Mouse (Mus musculus): ENCODE results near the gene Vamp3.
"Not testable (repeated sequence)": the region's sequence is repeated elsewhere in the genome, so short reads cannot be mapped to it uniquely, and the experiment has no call there.

The Vamp3 gene

DNA sequence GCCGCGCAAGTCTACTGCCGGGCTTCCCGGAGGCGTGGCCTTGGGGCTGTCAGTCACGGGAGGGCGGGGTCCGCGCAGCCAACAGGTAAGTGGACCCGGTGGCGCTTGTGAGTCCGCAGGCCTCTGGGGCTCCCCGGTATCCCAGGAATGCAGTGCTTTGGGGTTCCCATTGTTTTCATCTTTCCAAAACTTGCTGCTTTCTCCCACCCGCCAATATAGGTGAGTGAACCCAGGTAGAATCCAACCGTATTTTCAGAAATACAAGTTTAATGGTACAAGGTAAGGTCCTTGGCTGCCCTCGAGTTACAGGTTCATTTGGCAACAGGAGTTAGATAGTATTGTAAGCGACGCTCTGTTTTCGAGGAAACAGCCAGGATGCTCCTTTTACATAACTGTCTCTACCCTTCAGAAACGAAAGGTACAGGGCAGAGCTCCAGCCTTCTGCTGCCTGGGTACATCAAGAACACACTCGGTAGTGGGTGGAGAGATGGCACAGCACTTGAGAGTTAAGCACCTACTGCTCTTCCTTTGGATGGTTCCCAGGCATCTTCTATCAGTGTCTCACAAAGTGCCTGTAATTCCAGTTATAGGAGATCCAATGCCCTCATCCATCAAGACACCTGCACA lies 12.7 kb downstream of the Vamp3 start:
- DNase-seq (ENCODE audit: low spot score in 2 of 2) = no peak

GRCm38 (mm10) chr4:151044037-151044943 lies 13.5 kb downstream of the Vamp3 start, which contains the start of gene Per3:
Per3 (minus strand) TSS chr4:151044665.
- peak; percentile 94 to 96 for DNase-seq (ENCODE audit: low spot score in 2 of 2)

- DNase-seq (ENCODE audit: low spot score in 2 of 2) = no peak
These were observed 14.5 kb downstream of the Vamp3 start for GRCm38 (mm10) chr4:151043281-151043680.

- DNase-seq (ENCODE audit: low spot score in 2 of 2) = no peak
These were observed 16.3 kb downstream of the Vamp3 start for GRCm38 (mm10) chr4:151041506-151041905.

DNA sequence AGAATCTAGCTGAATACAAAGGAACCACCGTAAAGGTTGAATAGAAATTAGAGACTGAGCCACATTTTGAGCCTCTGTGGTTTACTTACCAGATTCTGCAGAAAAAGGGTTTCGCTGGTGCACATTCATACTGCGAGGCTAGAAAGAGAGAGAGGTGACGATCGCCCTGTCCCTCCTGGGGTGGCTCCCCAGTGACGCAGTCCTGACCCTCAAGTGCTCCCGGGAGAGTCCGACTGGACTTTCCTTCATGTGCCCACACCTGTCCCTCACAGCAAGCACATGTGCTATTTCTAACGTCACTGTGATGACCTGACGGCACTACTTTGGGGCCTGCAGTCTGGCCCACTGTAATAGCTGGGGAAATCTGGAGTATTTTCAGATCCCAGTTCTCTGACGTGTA lies 20.0 kb downstream of the Vamp3 start:
- no peak for DNase-seq (ENCODE audit: low spot score in 2 of 2)

- DNase-seq (ENCODE audit: low spot score in 2 of 2) = no peak
These were observed 21.2 kb downstream of the Vamp3 start for GRCm38 (mm10) chr4:151036521-151036920.

GRCm38 (mm10) chr4:151027001-151027400 lies 30.8 kb downstream of the Vamp3 start:
- DNase-seq (ENCODE audit: low spot score in 2 of 2) = peak in 1 of 2 experiments; percentile 17

DNA sequence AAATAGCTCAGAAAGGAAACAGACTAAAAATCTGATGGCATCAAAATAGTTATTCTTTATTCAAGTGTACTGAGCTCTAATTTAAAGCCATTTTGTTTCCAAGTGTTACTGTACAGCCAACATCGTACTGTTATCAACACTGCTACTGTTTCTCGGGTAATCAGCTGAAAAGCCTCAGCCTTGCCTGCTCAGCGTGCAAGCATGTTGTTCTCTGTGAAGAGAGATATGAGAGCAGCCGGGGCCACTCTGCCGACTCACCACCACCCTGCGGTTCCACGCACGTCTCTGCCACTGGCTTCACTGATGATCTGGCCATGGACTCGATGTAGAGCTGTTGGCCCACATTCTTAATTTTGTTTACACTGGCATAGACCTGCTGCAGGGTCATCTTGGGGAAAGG lies 33.6 kb downstream of the Vamp3 start:
- no peak for DNase-seq (ENCODE audit: low spot score in 2 of 2)

DNA sequence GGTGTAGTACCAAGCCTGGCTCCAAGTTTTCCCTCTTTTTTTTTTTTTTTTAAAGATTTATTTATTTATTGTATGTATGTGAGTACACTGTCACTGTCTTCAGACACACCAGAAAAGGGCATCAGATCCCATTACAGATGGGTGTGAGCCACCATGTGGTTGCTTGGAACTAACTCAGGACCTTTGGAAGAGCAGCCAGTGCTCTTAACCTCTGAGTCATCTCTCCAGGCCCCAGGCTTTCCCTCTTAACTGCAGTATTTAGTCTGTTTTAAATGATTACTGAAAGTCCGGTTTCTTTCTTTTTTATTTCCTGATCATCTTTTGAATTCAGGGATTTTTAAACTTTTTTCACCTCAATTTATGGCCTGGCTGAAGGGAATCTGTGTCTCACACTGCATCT lies 40.4 kb downstream of the Vamp3 start:
- not testable (repeated sequence) for DNase-seq (ENCODE audit: low spot score in 2 of 2)

GRCm38 (mm10) chr4:151015946-151016345 lies 41.8 kb downstream of the Vamp3 start:
- DNase-seq (ENCODE audit: low spot score in 2 of 2) = no peak

DNA sequence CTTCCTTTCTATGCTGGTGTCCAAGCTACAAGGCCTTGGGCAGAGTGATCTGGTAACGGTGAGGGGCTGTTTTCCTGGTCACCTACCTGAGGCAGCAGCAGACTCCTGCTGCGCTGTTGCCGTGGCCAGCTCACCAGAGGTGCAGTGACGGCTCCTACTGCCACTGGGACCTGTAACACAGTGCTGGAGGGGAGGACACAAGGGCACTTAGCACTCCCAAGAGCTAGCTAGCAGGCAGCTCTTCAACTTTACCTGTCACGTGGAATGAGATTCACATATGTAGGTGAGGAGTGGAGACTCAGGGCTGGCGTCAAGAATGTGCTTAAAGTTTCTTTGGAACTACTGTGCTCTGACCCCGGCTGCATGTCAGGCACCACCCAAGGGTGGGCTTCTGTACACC lies 47.4 kb downstream of the Vamp3 start:
- DNase-seq (ENCODE audit: low spot score in 2 of 2) = no peak

DNA sequence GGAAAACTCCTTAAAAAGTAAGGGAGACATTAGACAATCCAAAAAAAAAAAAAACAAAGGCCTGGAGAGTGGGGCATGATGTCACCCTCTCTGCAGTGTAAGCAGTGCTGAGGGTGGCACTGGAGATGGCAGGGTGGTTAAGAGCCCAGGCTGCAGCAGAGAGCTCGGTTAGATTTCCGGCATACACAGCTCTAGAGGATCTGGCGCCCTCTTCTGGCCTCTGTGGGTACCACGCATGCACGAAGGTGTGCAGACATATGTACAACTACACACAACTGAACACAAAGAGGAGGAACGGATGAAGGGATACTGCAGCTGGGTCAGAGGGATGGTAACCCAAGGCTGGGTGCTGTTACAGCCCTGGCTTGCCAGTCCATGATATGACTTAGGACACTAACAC lies 50.8 kb downstream of the Vamp3 start:
- DNase-seq (ENCODE audit: low spot score in 2 of 2) = peak in 1 of 2 experiments; percentile 51

DNA sequence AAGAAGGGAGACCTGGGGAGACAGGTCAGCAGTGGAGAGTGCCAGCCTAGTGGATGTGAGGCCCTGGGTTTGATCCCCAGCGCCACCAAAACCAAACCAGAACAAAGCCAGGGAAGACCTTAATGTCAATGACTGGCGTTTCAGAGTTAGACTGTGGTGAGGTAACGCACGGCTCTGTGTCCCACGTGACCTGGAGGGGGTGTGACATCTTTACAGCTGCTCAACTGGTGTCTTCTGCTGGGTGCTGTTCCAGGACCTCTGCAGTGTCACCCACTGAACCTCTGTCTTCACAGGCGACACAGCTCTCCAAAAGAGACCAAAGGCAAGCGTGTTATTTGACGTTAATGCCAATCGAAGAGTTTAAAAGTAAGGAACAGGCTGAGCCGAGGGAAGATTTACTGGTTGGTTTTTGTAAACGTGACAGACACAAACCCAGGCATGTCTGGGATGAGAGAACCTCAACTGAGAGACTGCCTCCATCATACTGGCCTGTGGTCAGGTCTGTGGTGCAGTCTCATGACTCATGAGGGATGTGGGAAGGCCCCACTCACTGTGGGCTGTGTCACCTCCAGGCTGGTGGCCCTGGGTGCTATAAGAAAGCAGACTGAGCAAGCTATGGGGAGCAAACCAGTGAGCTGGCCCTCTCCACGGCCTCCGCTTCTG lies 52.0 kb downstream of the Vamp3 start:
- DNase-seq (ENCODE audit: low spot score in 2 of 2) = no peak

DNA sequence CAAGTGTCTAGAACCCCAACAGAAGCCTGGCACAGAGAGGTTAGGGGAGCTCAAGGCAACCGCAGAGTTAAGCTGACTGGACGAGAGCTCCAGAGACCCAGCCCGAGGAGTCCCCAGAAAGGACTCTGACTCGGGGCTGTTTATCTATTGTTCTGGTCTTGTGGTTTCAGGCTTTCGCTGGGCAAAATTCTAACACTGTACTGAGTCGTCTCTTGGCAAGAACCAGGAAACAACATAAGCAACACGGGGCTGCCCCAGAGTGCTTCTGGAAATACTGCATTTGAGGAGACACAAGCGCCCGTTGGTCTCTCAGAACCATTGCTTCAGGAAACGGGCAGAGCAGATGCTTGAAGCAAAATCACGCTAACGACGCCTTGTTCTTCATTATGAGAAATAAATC lies 56.4 kb downstream of the Vamp3 start:
- no peak for DNase-seq (ENCODE audit: low spot score in 2 of 2)

GRCm38 (mm10) chr4:150998626-150999025 lies 59.1 kb downstream of the Vamp3 start:
- no peak for DNase-seq (ENCODE audit: low spot score in 2 of 2)

Data from cerebellum, postnatal 4 days (tissue).